Mouse (Mus musculus): ENCODE data around the gene Mical2. TPM values are rescaled to one million over a fixed set of nuclear protein-coding genes. Genes with fewer than 3 reads are reported as not detected.

The Mical2 gene
- polyA plus RNA-seq, 1 experiment: 58.2 TPM

GRCm38 (mm10) chr7:112192237-112192636 lies 33.4 kb upstream of the Mical2 start:
- Histone ChIP-seq H3K4me1 (ENCODE audit: control insufficient read depth, insufficient read depth, low read length) (no peaks in the 10 kb centered on the region), H3K4me3 (replicated peaks; ENCODE audit: extremely low read depth, low read depth, low read length) (no peak overlapping the region)
- WGBS: 62% methylated on average over 4 of the region's 4 CpGs
- no peak for DNase-seq
- TF ChIP-seq POLR2A (IDR thresholded peaks at IDR 0.05; ENCODE audit: borderline replicate concordance, extremely low read depth, low read depth, low read length) (no peak), CTCF (IDR thresholded peaks at IDR 0.05; ENCODE audit: insufficient read depth, low read length) (no peak)

- Histone ChIP-seq H3K4me1 (ENCODE audit: control insufficient read depth, insufficient read depth, low read length) (no peaks in the 10 kb centered on the region), H3K4me3 (replicated peaks; ENCODE audit: extremely low read depth, low read depth, low read length) (no peak overlapping the region)
- no peak for TF ChIP-seq POLR2A (IDR thresholded peaks at IDR 0.05; ENCODE audit: borderline replicate concordance, extremely low read depth, low read depth, low read length)
- TF ChIP-seq CTCF (IDR thresholded peaks at IDR 0.05; ENCODE audit: insufficient read depth, low read length): no peak
- WGBS: 85% methylated on average over 5 of the region's 5 CpGs
- DNase-seq: no peak
These were observed 32.9 kb upstream of the Mical2 start for GRCm38 (mm10) chr7:112192778-112193177.

- 70% methylated on average over 5 of the region's 5 CpGs for WGBS
- no peak for TF ChIP-seq POLR2A (IDR thresholded peaks at IDR 0.05; ENCODE audit: borderline replicate concordance, extremely low read depth, low read depth, low read length)
- no peak for TF ChIP-seq CTCF (IDR thresholded peaks at IDR 0.05; ENCODE audit: insufficient read depth, low read length)
- DNase-seq: no peak
- no peak overlapping the region for H3K4me3 ChIP-seq (replicated peaks; ENCODE audit: extremely low read depth, low read depth, low read length)
- no peaks in the 10 kb centered on the region for H3K4me1 ChIP-seq (ENCODE audit: control insufficient read depth, insufficient read depth, low read length)
These were observed 31.4 kb upstream of the Mical2 start for GRCm38 (mm10) chr7:112194286-112194685.

- Histone ChIP-seq H3K4me1 (ENCODE audit: control insufficient read depth, insufficient read depth, low read length) (no peaks in the 10 kb centered on the region), H3K4me3 (replicated peaks; ENCODE audit: extremely low read depth, low read depth, low read length) (no peak overlapping the region)
- 78% methylated on average over 8 of the region's 8 CpGs for WGBS
- TF ChIP-seq POLR2A (IDR thresholded peaks at IDR 0.05; ENCODE audit: borderline replicate concordance, extremely low read depth, low read depth, low read length) (no peak), CTCF (IDR thresholded peaks at IDR 0.05; ENCODE audit: insufficient read depth, low read length) (no peak)
- no peak for DNase-seq
These were observed 28.2 kb upstream of the Mical2 start for GRCm38 (mm10) chr7:112197461-112197860.

GRCm38 (mm10) chr7:112199343-112199742 lies 26.3 kb upstream of the Mical2 start:
- no peak overlapping the region for H3K4me3 ChIP-seq (replicated peaks; ENCODE audit: extremely low read depth, low read depth, low read length)
- 82% methylated on average over 3 of the region's 3 CpGs for WGBS
- H3K4me1 ChIP-seq (ENCODE audit: control insufficient read depth, insufficient read depth, low read length): no peaks in the 10 kb centered on the region
- DNase-seq: no peak
- TF ChIP-seq CTCF (IDR thresholded peaks at IDR 0.05; ENCODE audit: insufficient read depth, low read length): no peak
- no peak for TF ChIP-seq POLR2A (IDR thresholded peaks at IDR 0.05; ENCODE audit: borderline replicate concordance, extremely low read depth, low read depth, low read length)

- Histone ChIP-seq H3K4me1 (ENCODE audit: control insufficient read depth, insufficient read depth, low read length) (peaks cover 3% of the 10 kb centered on the region), H3K4me3 (replicated peaks; ENCODE audit: extremely low read depth, low read depth, low read length) (no peak overlapping the region)
- TF ChIP-seq POLR2A (IDR thresholded peaks at IDR 0.05; ENCODE audit: borderline replicate concordance, extremely low read depth, low read depth, low read length) (no peak), CTCF (IDR thresholded peaks at IDR 0.05; ENCODE audit: insufficient read depth, low read length) (no peak)
- 78% methylated on average over 4 of the region's 4 CpGs for WGBS
- no peak for DNase-seq
These were observed 24.9 kb upstream of the Mical2 start for GRCm38 (mm10) chr7:112200761-112201160.

- DNase-seq: no peak
- Histone ChIP-seq H3K4me1 (ENCODE audit: control insufficient read depth, insufficient read depth, low read length) (peaks cover 3% of the 10 kb centered on the region), H3K4me3 (replicated peaks; ENCODE audit: extremely low read depth, low read depth, low read length) (no peak overlapping the region)
- TF ChIP-seq CTCF (IDR thresholded peaks at IDR 0.05; ENCODE audit: insufficient read depth, low read length) (no peak), POLR2A (IDR thresholded peaks at IDR 0.05; ENCODE audit: borderline replicate concordance, extremely low read depth, low read depth, low read length) (no peak)
- 53% methylated on average over 4 of the region's 4 CpGs for WGBS
These were observed 23.5 kb upstream of the Mical2 start for GRCm38 (mm10) chr7:112202194-112202593.

- H3K4me1 ChIP-seq (ENCODE audit: control insufficient read depth, insufficient read depth, low read length): peaks cover 3% of the 10 kb centered on the region
- TF ChIP-seq CTCF (IDR thresholded peaks at IDR 0.05; ENCODE audit: insufficient read depth, low read length) (no peak), POLR2A (IDR thresholded peaks at IDR 0.05; ENCODE audit: borderline replicate concordance, extremely low read depth, low read depth, low read length) (no peak)
- WGBS: 72% methylated on average over 5 of the region's 5 CpGs
These were observed 22.8 kb upstream of the Mical2 start for GRCm38 (mm10) chr7:112202843-112203242.

GRCm38 (mm10) chr7:112203937-112204336 lies 21.7 kb upstream of the Mical2 start:
- TF ChIP-seq POLR2A (IDR thresholded peaks at IDR 0.05; ENCODE audit: borderline replicate concordance, extremely low read depth, low read depth, low read length): no peak
- TF ChIP-seq CTCF (IDR thresholded peaks at IDR 0.05; ENCODE audit: insufficient read depth, low read length): no peak
- Histone ChIP-seq H3K4me3 (replicated peaks; ENCODE audit: extremely low read depth, low read depth, low read length) (no peak overlapping the region), H3K4me1 (ENCODE audit: control insufficient read depth, insufficient read depth, low read length) (peaks cover 8% of the 10 kb centered on the region)
- 65% methylated on average over 5 of the region's 5 CpGs for WGBS
- DNase-seq: no peak

More at GRCm38 (mm10) chr7:112202843-112203242, 22.8 kb upstream of the Mical2 start:
- DNase-seq: no peak
- H3K4me3 ChIP-seq (replicated peaks; ENCODE audit: extremely low read depth, low read depth, low read length): no peak overlapping the region

GRCm38 (mm10) chr7:112204380-112204963 lies 21.2 kb upstream of the Mical2 start:
- DNase-seq: no peak
- H3K4me1 ChIP-seq (ENCODE audit: control insufficient read depth, insufficient read depth, low read length): peaks cover 9% of the 10 kb centered on the region
- no peak overlapping the region for H3K4me3 ChIP-seq (replicated peaks; ENCODE audit: extremely low read depth, low read depth, low read length)
- TF ChIP-seq POLR2A (IDR thresholded peaks at IDR 0.05; ENCODE audit: borderline replicate concordance, extremely low read depth, low read depth, low read length): no peak
- TF ChIP-seq CTCF (IDR thresholded peaks at IDR 0.05; ENCODE audit: insufficient read depth, low read length): no peak
- WGBS: 35% methylated on average over 6 of the region's 6 CpGs

Measured in lung, adult 2 months (tissue).